Mouse (Mus musculus) frontal cortex, adult 2 months (tissue): ENCODE results near the gene Hhat. TPM values are rescaled to one million over a fixed set of nuclear protein-coding genes. Genes with fewer than 3 reads are reported as not detected.

ENCODE experiments used
- DNase-seq, 2 experiments: peaks; one replicate each; pipeline ENCODE4 v3.0.0; 2022; ENCODE audit warnings: low spot score in 1 of 2; ENCODE audit errors: extremely low spot score in 1 of 2
- polyA plus RNA-seq: library from polyadenylated mRNA; depleted of rRNA; stranded (reverse); fragments of >200 nt; gene quantifications from 2 replicates; pipeline ENCODE4 v1.2.3, GENCODE M21; 2012

Hhat gene
- polyA plus RNA-seq, 1 experiment, result 1.6 TPM

DNA sequence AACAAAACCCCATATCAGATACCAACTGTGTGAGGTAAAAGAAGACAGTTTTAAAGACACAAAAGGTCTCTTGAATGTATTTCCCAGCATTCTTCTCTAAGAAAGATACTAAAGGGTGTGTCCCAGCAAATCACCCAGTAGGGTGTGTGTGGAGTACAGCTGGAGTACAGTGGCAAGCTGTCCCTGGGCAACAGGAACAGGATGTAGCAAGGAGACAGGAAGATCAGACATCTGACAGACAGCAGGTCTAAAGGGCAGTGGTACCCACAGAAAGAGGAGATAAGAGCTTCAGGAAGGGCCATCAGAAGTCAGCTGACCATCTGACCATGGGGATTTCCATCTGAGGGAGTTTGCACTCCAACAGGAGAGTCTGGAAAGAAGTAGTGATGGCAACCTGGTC is 185.7 kb downstream of the Hhat start:
- no peak for DNase-seq

DNA sequence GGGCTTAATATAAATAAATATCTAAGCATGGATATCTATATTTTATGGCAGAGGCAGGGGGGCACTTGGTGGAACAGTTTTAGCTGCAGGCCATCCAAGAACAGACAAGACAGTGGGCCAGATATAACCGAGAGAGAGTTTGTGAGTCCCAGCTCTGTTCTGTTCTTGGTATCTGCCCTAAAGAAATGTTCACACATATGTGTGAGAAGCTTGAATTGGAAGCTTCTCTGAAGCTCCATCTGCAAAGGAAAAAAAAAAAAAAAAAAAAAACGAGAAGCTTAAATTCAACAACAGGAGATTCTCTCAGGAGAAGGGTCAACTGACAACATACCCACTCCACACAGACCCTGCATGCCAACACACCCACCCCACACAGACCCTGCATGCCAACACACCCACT is 188.1 kb downstream of the Hhat start:
- DNase-seq, result no peak

DNA sequence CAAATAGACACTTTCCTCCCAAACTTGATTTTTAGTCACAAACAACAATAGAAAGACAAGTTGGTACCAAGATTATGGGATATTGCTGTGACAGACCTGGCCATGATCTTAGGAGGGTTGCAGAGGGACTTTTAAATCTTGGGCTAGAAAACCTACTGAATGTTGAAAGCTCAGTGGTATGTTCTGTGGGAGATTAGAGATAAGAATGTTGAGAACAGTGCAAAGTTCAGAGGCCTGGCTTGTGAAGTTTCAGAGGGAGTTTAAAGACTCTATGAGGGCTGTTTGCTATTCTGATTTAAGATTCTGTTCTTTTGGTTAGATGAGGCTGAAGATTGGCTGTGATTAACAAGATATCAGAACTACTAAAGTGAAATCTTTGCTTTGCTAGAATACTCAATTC is 206.3 kb downstream of the Hhat start:
- no peak for DNase-seq

DNA sequence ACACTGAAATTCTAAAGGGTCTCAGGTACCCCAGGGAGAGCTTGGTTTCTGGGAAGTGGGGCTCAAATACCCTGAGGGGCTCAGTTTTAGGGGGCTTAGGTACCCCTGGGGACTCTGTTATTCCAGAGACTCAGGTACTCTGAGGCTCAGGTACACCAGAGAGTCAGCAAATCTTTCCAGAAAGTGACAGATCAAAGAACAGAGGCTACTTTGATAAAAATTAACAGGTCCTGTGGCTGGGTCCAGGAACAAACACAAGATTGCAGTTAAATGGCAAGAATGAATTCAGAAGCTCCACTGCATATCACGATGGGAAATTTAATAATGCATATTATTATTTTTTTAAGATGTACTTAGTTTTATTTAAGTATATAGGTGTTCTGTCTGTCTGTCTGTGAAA is 211.7 kb downstream of the Hhat start:
- no peak for DNase-seq

DNA sequence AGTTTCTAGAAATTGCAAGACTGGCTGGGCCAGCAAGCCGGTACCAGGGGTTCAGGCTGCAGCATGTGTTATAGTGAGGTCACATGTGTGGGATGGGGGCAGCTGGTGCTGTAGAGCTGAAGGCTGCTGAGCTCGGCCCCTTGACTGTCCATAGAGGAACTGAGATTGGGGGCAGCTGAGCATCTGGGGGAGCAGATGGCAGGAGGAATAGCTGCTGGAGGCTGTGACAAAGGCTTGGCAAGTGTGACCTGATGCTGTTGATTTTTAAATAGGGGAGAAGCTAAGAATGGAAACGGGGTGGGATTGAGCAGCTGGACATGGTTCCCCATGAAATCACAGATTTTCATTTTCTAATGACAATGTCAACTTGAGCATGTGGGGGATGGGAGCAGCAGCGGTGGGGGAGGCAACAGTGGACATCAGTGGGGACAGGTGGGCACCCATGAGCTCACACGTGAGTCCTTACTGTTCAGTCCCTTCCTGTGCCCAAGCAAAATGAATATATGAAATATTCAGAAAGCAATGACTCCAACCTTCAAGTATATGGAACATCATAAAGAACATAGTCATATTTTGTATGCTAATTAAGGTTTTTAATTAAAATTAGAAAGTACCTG is 212.9 kb downstream of the Hhat start:
- peak in 1 of 2 experiments; percentile 43 for DNase-seq

DNA sequence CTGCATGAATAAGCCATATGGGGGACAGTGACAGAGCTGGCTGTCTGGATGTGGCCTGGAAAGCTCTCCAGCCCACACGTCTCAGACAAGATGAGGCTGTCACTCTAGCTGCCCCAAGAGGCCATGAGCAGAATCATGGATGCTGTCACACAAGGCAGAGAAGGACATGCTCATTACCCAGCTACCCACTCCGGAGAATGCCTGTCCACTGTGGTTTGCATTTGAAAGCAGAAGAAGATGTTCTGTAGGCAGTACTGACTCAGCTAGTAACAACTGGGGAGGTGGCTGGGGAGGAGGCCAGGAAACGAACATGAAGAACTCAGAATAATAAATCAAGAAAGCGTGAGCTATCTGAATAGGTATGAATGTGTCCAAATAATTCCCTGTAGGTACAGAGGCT is 215.5 kb downstream of the Hhat start:
- peak; percentile 48 to 64 for DNase-seq

DNA sequence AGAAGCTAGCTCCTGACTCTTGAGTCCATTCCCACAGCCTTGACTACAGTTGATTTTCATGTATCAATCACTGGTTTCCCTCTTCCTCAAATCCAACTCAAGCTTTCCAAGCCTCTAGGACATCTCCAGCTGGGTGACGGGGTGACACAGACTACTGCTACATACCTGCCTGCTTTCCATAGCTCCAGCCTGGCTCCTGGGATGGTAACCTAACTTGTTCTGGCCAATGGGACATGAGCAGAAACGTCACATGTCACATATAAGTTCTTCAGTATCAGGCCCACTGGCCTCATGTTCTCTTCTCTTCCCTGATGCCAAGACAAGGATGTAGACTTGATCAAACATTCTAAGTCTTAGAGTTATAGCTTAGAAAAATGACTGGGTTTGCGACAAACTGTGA is 220.5 kb downstream of the Hhat start:
- no peak for DNase-seq

DNA sequence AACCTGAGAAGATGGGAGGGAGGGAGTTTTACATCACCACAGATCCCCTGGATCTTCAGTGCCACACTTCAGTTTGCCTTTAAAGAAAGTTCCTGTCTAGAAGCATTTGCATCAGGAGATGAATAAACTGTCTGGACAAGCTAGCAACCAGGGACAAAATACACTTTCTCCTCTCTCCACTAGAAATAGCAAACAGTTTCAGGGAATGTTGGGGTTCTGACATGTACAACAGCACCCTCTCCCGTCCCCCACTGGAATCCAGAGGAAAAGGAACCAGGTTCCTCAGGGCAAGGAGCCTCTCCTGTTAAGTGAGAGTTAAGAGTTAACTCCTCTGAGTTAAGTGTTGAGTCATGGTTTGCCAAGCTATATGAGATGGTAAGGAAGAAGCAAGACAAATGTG is 224.2 kb downstream of the Hhat start:
- DNase-seq, result no peak

DNA sequence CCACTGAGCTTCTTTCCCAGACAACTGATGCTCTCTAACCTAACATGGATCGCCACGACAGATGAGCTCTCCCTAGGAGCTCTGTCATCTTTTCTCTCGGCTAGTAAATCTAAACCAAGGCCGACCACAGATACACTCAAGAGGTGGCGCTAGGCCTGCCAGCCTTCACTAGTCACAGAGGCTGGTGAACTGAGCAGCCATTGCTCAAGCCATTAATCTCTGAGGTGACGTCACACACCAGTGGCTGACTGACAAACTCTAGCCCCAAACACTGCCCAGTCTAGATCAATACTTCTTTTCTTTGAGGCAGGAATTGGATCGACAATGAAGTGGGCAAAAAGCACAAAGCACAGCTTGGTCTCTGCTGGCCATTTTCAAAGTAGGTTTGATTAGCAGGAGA is 226.1 kb downstream of the Hhat start:
- DNase-seq, result no peak

DNA sequence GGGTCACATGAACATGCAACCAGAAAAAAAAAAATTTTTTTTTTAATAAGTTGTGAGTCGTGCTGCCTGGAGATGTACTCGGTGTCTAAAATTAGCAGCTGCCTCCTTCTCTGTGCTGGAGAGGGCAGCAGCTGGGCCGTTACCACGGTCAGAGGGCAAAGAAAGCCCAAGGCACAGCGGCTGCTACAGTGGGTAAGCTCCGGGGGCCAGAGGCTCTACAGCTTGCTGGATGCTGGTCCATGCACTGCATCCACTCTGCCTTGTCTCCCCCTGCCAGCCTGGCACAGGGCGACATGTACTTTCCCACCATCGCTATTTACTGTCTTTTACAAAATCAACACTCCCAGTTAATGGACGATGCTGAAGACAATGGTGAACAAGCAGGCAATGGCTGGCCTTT is 226.9 kb downstream of the Hhat start:
- no peak for DNase-seq

DNA sequence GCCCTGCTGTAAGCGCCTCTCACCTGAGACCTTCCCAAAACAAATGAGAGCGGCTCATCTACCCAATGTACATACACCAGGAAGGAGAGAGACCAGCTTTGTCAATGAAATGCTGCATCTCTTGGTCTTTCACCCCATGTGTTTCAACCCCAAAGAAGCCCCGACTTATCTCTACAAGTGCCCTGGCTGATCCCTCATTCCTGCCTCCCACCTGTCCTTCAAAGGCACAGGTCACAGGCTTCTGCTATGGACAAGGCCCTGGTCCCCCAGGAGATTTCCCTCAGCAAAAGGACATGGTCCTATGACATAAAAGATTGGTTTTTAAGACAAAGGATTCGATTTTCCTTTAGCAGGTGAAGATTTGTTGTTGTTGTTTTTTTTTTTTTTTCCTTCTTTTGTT is 227.3 kb downstream of the Hhat start:
- DNase-seq, result no peak

DNA sequence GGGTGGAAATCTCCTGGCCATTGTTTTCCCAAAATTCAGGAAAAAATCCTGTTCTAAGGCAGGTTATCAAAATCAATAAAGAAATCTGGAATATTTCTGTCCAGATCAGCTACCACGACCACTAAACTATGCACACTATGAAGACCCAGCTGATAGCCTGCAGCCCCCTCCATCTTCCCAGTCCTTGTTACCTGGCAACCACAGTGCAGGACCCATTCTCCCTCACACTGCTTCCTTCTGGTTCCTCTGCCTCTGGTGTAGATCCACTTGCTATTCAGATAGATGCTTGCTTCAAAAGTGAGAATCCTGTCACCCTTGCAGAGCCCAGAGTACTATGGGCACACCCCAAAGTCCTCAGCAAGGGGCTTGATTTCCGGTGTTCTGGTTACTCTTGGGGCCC is 228.9 kb downstream of the Hhat start:
- DNase-seq, result no peak

DNA sequence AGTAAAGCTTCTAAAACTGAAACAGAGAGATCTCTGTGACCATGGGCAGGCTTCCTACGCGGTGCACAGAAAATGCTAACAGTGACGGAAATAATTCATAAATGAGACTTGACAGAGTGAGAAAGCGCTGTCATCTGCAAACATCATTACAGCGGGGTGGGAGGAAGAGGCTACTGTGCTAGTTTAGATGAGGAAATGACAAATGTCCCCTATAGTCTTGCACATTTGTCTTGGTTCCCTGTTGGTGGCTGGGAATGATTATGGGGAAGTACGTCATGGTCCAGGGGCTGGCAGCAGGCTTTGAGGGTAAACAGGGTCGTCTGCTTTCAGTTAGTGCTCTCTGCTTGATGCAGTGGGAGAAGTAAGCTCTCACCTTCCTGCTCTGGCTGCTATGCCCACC is 233.9 kb downstream of the Hhat start:
- no peak for DNase-seq

DNA sequence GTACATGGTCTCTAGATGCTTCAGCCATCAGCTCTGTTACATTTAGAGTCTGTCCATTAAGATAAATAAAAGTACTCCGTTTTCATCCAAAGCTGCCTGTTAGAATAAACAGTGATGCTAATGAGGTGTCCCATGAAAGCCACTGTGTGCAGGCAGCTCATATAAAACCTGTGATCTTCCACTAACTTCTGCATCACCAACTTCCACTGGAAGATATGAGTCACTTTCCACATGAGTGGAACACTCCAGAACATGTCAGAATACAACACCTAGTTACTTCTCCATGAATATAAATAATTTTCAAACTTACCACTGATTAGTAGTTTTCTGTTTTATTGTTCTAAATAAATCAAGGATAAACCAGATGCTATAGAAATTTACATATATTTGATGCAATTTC is 234.6 kb downstream of the Hhat start:
- DNase-seq, result no peak

DNA sequence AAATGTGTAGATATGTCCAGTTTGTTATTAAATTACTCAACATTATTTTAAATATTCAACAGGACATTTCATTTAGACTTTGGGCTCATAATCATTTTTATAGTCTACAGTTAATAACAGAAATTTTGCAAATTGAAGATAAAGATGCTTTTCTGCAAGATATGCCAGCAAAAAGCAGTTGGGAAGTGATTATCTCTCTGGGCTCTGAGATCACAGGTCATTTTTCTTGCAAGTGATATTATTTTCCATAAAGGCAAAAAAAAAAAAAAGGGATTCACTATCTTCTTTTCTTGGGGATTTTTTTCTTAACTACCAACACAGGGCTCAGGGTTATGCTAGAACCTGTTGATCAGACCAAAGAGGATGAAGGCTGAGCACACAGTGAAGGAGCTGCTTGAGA is 238.0 kb downstream of the Hhat start:
- DNase-seq, result no peak

DNA sequence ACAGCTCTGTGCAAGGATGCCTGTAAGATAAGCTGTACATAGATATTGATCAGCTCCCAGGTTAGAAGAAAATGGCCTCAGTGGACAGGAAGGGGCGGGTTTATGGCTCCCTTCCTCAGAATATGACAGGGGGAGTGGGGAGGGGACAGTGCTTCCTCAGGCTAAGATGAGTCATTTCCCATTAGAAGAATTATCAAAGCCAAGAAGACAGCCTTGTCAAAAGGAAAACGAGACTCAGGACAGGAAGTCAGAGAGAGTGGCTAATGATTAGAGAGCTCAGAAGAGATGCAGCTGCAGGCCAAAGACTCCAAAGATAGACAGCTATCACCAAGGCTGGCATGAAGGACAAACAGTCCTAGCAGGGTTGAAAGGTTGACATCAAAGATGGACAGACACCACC is 238.8 kb downstream of the Hhat start:
- no peak for DNase-seq

DNA sequence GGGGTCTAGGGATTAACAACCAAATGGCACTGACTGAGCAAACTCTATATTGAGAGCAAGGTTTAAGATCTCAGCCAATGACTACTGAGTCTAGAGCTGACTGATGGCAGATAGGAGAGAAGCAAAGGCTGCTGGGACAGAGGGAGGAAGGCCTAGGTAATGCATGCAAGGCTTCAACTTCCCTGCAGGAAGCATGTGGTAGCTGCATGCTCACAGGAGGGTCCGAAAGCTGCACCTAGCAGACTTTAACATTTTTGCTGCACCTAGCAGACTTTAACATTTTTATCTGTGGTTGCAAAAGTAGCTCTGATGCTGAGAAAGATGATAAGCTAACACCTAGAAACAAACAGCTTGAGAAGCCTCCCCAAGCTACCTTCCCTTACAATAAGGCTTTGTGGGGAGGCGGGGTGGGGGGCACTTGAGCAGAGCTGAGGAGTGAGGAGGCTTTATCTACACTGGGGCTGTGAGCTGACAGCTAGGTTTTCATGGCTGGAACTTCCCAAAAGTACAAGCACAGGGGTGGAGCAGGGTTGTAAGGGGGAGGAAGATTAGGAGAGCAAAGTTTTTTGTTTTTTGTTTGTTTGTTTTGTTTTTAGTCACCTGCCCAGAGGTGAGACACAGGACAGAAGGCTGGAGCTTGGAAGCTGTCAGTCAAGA is 239.4 kb downstream of the Hhat start:
- no peak for DNase-seq

DNA sequence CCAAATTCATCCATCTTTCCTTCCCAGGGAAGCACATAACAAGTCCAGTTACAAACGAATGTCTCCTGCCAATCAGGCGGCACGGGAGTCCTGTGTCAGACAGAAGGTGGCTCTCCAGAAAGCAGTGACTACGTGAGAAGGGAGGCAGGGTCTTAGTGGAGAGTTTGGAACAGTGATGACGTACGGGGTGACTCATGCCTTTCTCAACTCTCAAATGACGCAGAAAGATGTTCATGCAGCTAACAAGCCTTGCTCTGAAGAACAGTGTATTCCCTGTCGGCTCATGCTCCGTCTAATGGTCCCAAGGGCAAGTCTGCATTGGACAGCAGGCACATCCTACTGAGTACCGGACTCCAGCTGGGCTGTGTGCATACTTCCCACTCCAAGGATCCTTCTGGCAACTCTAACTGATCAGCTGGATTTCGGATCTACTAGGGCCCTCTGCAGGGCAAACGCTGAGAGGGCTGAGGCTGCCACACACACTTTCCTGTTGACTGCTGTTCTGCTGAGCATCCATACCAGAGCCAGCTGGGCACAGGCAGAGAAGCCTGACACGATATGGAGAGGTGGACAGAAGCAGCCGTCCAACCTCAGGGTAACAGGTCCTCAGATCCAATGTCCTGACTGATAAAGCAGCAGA is 245.2 kb downstream of the Hhat start:
- peak in 1 of 2 experiments; percentile 36 for DNase-seq

DNA sequence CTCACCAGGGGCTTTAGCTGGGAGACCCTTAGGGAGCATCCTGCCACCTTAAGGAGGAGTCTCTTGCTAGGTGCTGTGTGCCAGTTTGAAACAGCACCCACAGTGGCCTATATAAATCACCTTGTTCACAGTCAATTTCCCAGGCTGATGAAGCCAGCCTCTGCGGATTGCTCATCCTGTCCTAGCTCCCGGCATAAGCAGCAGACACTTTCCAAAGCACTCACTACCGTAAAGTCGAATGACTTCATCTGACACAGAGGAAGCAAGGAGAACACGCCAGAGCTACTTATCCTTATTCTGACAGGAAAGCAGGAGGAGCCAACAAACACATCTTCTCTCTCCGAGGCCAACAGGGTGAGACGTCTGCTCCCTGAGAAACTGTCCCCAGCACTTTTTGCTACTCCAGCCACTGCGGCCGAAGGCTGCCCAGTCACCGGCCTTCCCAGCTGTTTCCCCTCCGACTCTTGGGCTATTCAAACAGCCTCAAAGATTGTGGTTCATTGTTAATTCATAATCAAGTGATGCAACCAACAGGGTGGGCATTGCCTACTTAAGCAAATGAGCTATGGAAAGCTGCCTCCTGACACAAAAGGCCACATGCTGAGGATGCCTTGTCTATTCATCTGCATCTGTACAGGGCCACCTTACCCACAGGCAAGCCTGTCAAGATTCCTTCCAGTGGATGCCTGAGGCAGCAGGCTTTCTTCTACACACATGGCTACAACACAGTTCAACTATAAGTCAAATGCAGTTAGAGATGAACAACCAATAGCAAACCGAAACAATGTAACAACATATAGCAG is 248.4 kb downstream of the Hhat start:
- DNase-seq, result peak in 1 of 2 experiments; percentile 53

DNA sequence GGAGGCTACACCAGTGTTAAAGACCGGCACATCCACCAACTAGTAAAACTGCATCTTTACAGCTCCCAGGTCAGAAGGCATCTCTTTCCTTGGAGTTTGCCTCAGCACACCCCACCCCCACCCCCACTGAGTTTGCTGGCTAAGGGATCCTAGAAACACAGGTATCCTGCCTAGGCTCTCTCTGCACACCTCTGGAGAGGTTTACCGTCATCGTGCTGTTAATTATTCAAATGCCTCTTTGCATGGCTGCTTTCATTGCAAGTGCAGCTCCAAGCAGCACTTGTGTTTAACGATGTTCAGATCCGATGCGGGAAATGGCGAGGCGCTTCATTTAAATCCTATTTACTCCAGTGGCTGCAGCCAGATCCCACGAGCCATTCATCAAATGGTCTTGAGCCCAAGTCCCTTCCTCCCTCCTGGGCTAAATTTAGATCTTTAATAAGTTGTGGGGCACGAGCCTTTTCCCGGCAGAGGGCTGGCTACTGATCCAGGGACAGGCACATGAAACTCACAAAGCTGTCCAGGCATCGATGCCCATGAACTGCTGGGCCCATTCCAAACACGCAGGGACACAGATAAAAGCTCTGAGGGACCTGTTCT is 250.1 kb downstream of the Hhat start:
- DNase-seq, result no peak

DNA sequence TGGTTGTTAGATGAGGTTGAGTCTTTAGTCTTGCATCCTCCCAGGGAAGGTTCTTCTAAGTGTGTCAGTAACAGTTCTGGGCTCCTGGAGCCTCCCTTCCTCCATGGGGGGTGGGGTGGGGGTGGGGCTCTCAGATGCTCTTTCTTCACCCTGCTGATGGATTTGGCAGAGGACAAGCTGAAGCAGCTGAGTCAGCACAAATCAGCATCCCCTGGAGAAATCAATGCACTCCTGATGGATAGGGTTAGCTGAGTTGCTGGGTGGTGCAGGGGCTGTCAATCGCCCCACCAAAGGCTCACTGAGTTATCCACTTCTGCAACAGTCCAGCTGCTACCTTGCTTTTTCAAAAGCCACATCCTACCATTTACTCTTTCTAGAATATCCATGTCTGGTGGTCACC is 251.3 kb downstream of the Hhat start:
- DNase-seq, result no peak
